Mouse (Mus musculus): Measurements from ENCODE around the gene Pigs.

GRCm38 (mm10) chr11:78333992-78334391, 5.8 kb downstream of the Pigs start:
- TF ChIP-seq CTCF (IDR thresholded peaks at IDR 0.05; ENCODE audit: low read depth) (no peak), EP300 (IDR thresholded peaks at IDR 0.05; ENCODE audit: low read depth) (no peak)

All from liver, postnatal 0 days (tissue).